Mouse (Mus musculus) ES-Bruce4 (cell line): ENCODE data around the gene Marcks. TPM values are rescaled to one million over a fixed set of nuclear protein-coding genes. Genes with fewer than 3 reads are reported as not detected.

Experiments
- H3K27ac ChIP-seq: 2 replicates; pipeline ENCODE4 v1.5.1; 2012; ENCODE audit warnings: low read length, inconsistent platforms; ENCODE audit not compliant: insufficient read depth
- H3K27me3 ChIP-seq: 2 replicates; pipeline ENCODE4 v1.6.1; 2012; ENCODE audit warnings: mild to moderate bottlenecking, low read length, inconsistent platforms; ENCODE audit not compliant: control insufficient read depth, poor library complexity, insufficient read depth, severe bottlenecking
- H3K36me3 ChIP-seq: 2 replicates; pipeline ENCODE4 v1.6.1; 2012; ENCODE audit warnings: inconsistent platforms, mild to moderate bottlenecking, low read length, moderate library complexity; ENCODE audit not compliant: control insufficient read depth, poor library complexity, insufficient read depth, severe bottlenecking
- H3K4me1 ChIP-seq: one replicate; pipeline ENCODE4 v1.8.1; 2011; ENCODE audit warnings: low read length; ENCODE audit not compliant: control insufficient read depth, insufficient read depth
- H3K4me3 ChIP-seq: 2 replicates; pipeline ENCODE4 v1.5.1; 2011; ENCODE audit warnings: low read depth, mild to moderate bottlenecking, low read length
- H3K9ac ChIP-seq: 2 replicates; pipeline ENCODE4 v1.6.1; 2012; ENCODE audit warnings: low read depth, mild to moderate bottlenecking, inconsistent platforms; ENCODE audit not compliant: poor library complexity, severe bottlenecking
- H3K9me3 ChIP-seq: replicated peaks from 2 replicates; pipeline ENCODE4 v1.6.1; 2012; ENCODE audit warnings: mild to moderate bottlenecking, low read length, inconsistent platforms; ENCODE audit not compliant: control insufficient read depth, poor library complexity, insufficient read depth, severe bottlenecking
- CTCF ChIP-seq: IDR thresholded peaks from one replicate; pipeline ENCODE4 v1.8.1; 2011; ENCODE audit warnings: low read depth, low read length
- EP300 ChIP-seq: IDR thresholded peaks from 2 replicates; pipeline ENCODE4 v1.6.1; 2011; ENCODE audit warnings: low read depth, low read length; ENCODE audit not compliant: insufficient read depth
- POLR2A ChIP-seq: IDR thresholded peaks from one replicate; pipeline ENCODE4 v1.8.1; 2011; ENCODE audit warnings: low read length; ENCODE audit not compliant: insufficient read depth
- polyA plus RNA-seq: library from polyadenylated mRNA; stranded (reverse); fragments of >200 nt; gene quantifications from 2 replicates; pipeline ENCODE4 v1.2.4, GENCODE M21; 2011; ENCODE audit warnings: low read depth; ENCODE audit not compliant: missing spikeins, insufficient read depth, insufficient read length

The Marcks gene
- polyA plus RNA-seq, 1 experiment: 85.0 TPM

GRCm38 (mm10) chr10:37133876-37134708 lies 4.6 kb downstream of the Marcks start:
- Histone ChIP-seq H3K9me3 (no peaks in the 10 kb centered on the region), H3K4me1 (no peaks in the 10 kb centered on the region), H3K36me3 (peaks cover 7% of the 10 kb centered on the region), H3K27ac (no peak overlapping the region), H3K27me3 (no peaks in the 10 kb centered on the region), H3K4me3 (no peak overlapping the region), H3K9ac (no peak overlapping the region)
- no peak for TF ChIP-seq POLR2A
- TF ChIP-seq CTCF: no peak

- peaks cover 7% of the 10 kb centered on the region for H3K36me3 ChIP-seq
- no peak overlapping the region for H3K9ac ChIP-seq
- H3K27ac ChIP-seq: no peak overlapping the region
- no peaks in the 10 kb centered on the region for H3K4me1 ChIP-seq
- TF ChIP-seq EP300 (no peak), CTCF (no peak), POLR2A (no peak)
- H3K9me3 ChIP-seq: no peaks in the 10 kb centered on the region
- no peak overlapping the region for H3K4me3 ChIP-seq
- H3K27me3 ChIP-seq: no peaks in the 10 kb centered on the region
Measured at GRCm38 (mm10) chr10:37132671-37133070, 6.0 kb downstream of the Marcks start.

GRCm38 (mm10) chr10:37129652-37130051 lies 9.1 kb downstream of the Marcks start:
- H3K9me3 ChIP-seq: no peaks in the 10 kb centered on the region
- H3K36me3 ChIP-seq: peaks cover 3% of the 10 kb centered on the region
- no peak overlapping the region for H3K9ac ChIP-seq
- H3K27ac ChIP-seq: no peak overlapping the region
- no peaks in the 10 kb centered on the region for H3K27me3 ChIP-seq
- TF ChIP-seq CTCF: no peak
- no peak for TF ChIP-seq EP300
- TF ChIP-seq POLR2A: no peak
- no peaks in the 10 kb centered on the region for H3K4me1 ChIP-seq
- H3K4me3 ChIP-seq: no peak overlapping the region

- no peaks in the 10 kb centered on the region for H3K36me3 ChIP-seq
- H3K4me3 ChIP-seq: no peak overlapping the region
- no peak overlapping the region for H3K9ac ChIP-seq
- no peaks in the 10 kb centered on the region for H3K4me1 ChIP-seq
- H3K27ac ChIP-seq: no peak overlapping the region
- H3K9me3 ChIP-seq: no peaks in the 10 kb centered on the region
- no peaks in the 10 kb centered on the region for H3K27me3 ChIP-seq
- TF ChIP-seq POLR2A: no peak
- no peak for TF ChIP-seq EP300
- no peak for TF ChIP-seq CTCF
Measured at GRCm38 (mm10) chr10:37115329-37115728, 23.4 kb downstream of the Marcks start.

- Histone ChIP-seq H3K36me3 (no peaks in the 10 kb centered on the region), H3K4me1 (no peaks in the 10 kb centered on the region), H3K27ac (no peak overlapping the region), H3K27me3 (no peaks in the 10 kb centered on the region), H3K4me3 (no peak overlapping the region), H3K9me3 (no peaks in the 10 kb centered on the region), H3K9ac (no peak overlapping the region)
- TF ChIP-seq EP300 (no peak), POLR2A (no peak), CTCF (no peak)
Measured at GRCm38 (mm10) chr10:37112812-37113211, 25.9 kb downstream of the Marcks start.

- Histone ChIP-seq H3K27me3 (no peaks in the 10 kb centered on the region), H3K9ac (no peak overlapping the region), H3K9me3 (no peaks in the 10 kb centered on the region), H3K36me3 (no peaks in the 10 kb centered on the region), H3K27ac (no peak overlapping the region), H3K4me3 (no peak overlapping the region), H3K4me1 (no peaks in the 10 kb centered on the region)
- no peak for TF ChIP-seq CTCF
- no peak for TF ChIP-seq EP300
- TF ChIP-seq POLR2A: no peak
Measured at GRCm38 (mm10) chr10:37112362-37112761, 26.4 kb downstream of the Marcks start.
